Mouse (Mus musculus): Measurements from ENCODE around the gene Tnfrsf26.
"Not testable (repeated sequence)": the region's sequence is repeated elsewhere in the genome, so short reads cannot be mapped to it uniquely, and the experiment has no call there.

DNA sequence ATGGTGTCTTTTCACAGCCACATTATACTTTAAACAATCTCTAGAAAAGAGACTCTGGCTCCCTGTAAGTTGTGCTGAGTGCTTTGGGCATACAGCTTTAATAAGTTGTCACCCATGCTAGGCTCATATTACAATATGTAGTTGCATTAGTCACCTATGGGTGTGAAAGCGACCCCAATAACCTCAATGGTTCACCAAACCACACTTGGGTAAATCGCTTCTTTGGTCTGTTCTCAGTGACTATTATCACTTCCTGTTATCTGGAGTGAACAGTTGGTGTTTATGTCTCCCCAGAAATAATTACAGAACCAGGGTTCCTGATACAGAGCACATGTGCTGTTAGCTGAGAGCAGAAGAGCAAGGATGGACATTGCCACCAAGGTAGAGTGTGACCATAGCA, 15.4 kb upstream of the Tnfrsf26 start:
- TF ChIP-seq POLR2A, CTCF (IDR thresholded peaks at IDR 0.05; ENCODE audit: extremely low read depth, insufficient read depth, low read length): not testable (repeated sequence)
